Mouse (Mus musculus): ENCODE measurements around the gene Vps8.

DNA sequence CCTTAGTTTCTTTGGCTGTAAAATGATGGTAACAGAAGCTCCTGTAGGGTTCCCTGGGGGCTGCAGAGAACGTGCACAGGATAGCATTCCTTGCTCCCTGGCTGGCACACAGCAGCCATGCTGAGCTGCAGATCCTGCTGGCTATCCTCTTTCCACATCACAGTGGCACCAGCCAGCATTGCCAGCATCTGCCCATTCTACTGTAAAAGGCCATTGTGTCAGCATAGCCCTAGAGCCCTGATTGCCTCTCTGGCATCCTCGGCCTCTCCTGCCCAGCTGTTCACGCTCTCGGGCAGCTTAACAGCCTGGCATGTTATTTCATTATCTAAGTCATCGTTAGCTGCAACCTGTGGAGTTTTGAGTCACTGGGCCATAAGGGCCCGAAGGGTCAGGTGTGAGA, 204.3 kb downstream of the Vps8 start:
- TF ChIP-seq MAX (IDR thresholded peaks at IDR 0.05; ENCODE audit: low read length) (no peak), CTCF (conservative IDR thresholded peaks at IDR 0.05 in 1 of 2, IDR thresholded peaks at IDR 0.05 in 1 of 2; ENCODE audit: low read depth in 2 of 2, low read length in 2 of 2) (no peak), SMC3 (IDR thresholded peaks at IDR 0.05; ENCODE audit: low read depth, low read length) (no peak), ZNF384 (IDR thresholded peaks at IDR 0.05; ENCODE audit: low read depth, low read length) (no peak), KAT2A (IDR thresholded peaks at IDR 0.05; ENCODE audit: insufficient replicate concordance, low read length) (no peak), MAFK (IDR thresholded peaks at IDR 0.05; ENCODE audit: insufficient replicate concordance, low read length) (no peak), POLR2A (IDR thresholded peaks at IDR 0.05; ENCODE audit: low read depth, low read length) (no peak), JUND (conservative IDR thresholded peaks at IDR 0.05; ENCODE audit: low read depth, low read length) (no peak), NELFE (IDR thresholded peaks at IDR 0.05; ENCODE audit: low read depth, low read length) (no peak), HCFC1 (IDR thresholded peaks at IDR 0.05; ENCODE audit: low read depth, low read length) (no peak)

Data from CH12.LX (cell line).